Mouse (Mus musculus): ENCODE results near the gene Timm10. TPM values are rescaled to one million over a fixed set of nuclear protein-coding genes. Genes with fewer than 3 reads are reported as not detected.
A peak's percentile ranks its signal among the peaks of the same experiment; 100 is the strongest.

Timm10 gene
- polyA plus RNA-seq, 1 experiment from 2014 or later, result 33.3 TPM

DNA sequence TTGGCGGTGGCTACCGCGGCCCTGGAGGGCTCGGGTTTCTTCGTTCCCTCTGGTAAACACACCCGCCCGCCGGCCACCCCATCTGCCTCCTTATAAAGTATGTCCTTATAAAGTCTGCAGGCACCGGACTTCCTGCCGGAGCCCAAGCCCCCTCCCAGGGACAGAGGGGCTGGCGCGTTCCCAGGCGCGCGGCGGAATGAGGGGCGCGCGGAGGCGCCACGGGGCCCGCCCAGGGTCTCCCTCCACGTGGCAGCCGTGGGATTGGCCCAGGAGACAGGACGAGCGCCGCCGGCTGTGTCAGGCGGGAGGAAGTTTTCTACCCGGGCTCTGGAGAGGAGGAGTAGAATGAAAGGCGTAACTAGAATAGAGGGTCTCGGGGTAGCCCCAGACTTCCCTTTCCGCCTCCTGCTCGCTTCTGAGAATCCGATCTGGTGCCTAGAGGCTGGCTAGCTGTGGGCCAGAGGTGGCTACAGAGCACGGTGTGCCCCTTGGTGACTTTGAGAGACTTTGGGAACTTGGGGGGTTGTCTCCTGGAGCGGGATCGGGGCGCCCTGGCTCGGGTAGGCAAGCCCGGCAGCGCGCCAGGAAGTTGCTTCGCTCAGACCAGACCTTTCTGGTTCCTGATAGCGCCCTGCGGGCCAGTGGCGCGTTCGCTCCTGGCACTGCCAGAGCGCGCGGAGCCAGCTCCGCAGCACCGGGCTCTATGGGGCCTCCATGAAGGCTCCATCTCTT lies 13.4 kb downstream of the Timm10 start:
- WGBS (ENCODE audit: insufficient replicate concordance), result under 1% methylated on average over 54 of the region's 54 CpGs
- Histone ChIP-seq H3K4me3 (replicated peaks) (peak overlapping the region; percentile 70), H3K27me3 (peaks cover 6% of the 10 kb centered on the region; the same call in 1 of the 2 replicates), H3K36me3 (replicated peaks) (peaks cover 28% of the 10 kb centered on the region), H3K27ac (replicated peaks) (peak overlapping the region; percentile 94), H3K9me3 (replicated peaks) (no peaks in the 10 kb centered on the region), H3K4me2 (peak overlapping the region; percentile 79), H3K4me1 (replicated peaks) (peaks cover 52% of the 10 kb centered on the region), H3K9ac (peak overlapping the region; percentile 86)
- peak; percentile 44 for ATAC-seq (ENCODE audit: insufficient read depth)

DNA sequence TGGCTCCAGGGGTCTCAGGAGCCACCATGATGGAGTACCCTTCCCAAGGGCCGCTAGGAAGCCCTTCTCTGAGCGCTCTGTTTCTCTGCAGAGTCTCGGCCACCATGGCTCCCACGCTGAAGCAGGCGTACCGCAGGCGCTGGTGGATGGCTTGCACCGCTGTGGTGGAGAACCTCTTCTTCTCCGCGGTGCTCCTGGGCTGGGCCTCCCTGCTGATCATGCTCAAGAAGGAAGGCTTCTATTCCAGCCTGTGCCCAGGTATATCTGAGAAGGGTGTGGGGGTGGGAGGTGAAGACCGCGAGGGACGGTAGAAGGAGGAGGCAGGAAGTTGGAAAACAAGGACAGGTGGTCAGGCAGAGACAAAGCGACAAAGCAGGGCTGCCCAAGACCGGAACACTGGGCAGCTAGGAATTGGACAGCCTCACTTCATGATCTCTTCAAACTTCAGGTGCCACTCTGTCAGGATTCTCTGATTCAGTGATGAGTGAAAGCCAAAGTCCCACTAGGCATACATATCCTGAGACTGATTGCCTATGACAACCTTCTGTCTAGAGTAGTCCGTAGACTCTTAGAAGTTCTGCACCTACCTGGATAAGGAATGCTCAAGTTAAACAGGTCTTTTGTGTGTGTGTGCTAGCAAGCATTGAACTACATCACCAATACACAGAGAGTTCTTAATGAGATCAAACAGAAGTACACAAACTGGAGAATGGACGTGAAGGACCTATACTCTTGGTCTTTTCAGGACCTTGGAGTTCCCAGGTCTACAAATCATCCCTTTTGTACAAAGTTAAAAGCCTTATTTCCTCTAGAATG lies 14.2 kb downstream of the Timm10 start:
- Histone ChIP-seq H3K4me2 (peak overlapping the region; percentile 79), H3K36me3 (replicated peaks) (peaks cover 36% of the 10 kb centered on the region), H3K27me3 (peaks cover 6% of the 10 kb centered on the region; the same call in 1 of the 2 replicates), H3K4me3 (replicated peaks) (peak overlapping the region; percentile 70), H3K9ac (peak overlapping the region; percentile 86), H3K4me1 (replicated peaks) (peaks cover 60% of the 10 kb centered on the region), H3K27ac (replicated peaks) (peak overlapping the region; percentile 94), H3K9me3 (replicated peaks) (no peaks in the 10 kb centered on the region)
- WGBS (ENCODE audit: insufficient replicate concordance), result 2% methylated on average over 17 of the region's 17 CpGs
- peak; percentile 3; the same call in 1 of the 2 replicates for ATAC-seq (ENCODE audit: insufficient read depth)

DNA sequence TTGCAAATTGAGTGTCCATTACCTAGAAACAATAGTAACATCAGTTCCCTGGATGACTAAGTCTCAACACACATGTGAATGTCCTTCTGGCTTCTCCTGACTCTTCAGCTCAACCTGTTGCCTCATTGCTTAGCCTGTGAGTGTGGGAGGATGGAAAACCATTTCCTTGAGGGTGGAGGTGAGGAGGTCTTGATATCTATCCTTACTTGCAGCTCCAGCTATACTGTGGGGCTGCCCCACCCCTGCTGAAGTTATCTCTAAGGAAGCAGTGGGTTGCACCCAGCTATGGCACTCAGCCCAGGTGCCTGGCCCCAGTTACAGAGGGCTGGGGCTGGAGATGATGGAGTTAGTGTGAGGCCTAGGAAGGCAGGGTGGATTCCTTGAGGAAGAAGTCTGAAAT lies 15.1 kb downstream of the Timm10 start:
- Histone ChIP-seq H3K27ac (replicated peaks) (peak overlapping the region; percentile 94), H3K4me1 (replicated peaks) (peaks cover 63% of the 10 kb centered on the region), H3K9me3 (replicated peaks) (no peaks in the 10 kb centered on the region), H3K4me2 (peak overlapping the region; percentile 79), H3K4me3 (replicated peaks) (peak overlapping the region; percentile 70), H3K36me3 (replicated peaks) (peaks cover 46% of the 10 kb centered on the region), H3K27me3 (0 out of 2 replicates have a peak, but pooled peaks cover 6% of the 10 kb centered on the region), H3K9ac (peak overlapping the region; percentile 86)
- ATAC-seq (ENCODE audit: insufficient read depth), result peak; percentile 92

DNA sequence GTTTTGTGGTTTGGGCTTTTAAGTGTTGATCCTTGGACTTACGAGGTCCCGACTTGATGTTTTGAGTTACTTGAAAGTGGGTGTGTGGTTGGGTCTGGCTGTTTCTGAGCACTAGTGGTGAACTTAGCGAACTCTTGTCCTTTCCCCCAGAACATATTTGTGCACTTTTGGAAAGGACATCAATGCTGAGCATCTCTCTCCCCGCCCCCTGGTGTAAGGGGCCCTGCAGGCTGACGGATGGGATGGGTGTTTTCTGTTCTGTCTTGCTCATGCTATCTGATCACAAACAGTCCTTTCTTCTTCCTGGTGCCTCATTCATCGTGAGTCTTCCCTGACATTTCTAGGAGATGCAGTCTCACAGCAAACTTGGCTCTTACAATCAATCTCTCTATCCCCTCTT lies 16.9 kb downstream of the Timm10 start:
- Histone ChIP-seq H3K4me1 (replicated peaks) (peaks cover 63% of the 10 kb centered on the region), H3K36me3 (replicated peaks) (peaks cover 63% of the 10 kb centered on the region)

DNA sequence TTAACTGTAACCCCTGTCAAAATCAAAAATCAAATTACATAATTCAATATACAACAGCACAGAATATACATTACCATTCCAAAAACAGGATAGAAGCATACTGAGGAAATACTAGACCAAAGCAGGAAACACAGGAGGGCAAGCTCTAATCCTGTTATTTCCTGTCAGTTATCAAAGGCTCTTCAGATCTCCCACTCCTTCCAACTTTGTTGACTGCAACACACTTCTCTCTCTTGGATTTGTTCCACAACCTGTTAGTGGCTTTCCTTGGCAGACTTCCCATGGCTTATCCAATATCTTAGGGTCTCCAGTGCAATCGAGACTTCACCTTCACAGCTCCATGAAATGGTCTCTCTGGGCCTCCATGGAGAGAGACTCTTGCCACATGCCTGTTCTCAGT lies 18.4 kb downstream of the Timm10 start:
- Histone ChIP-seq H3K9ac (no peak overlapping the region), H3K4me3 (replicated peaks) (0 out of 2 replicates have a peak overlapping the region, but pooled peaks have one; percentile 10)

More for the DNA sequence above, 16.9 kb downstream of the Timm10 start:
- Histone ChIP-seq H3K27me3 (0 out of 2 replicates have a peak, but pooled peaks cover 1% of the 10 kb centered on the region), H3K9me3 (replicated peaks) (no peaks in the 10 kb centered on the region), H3K27ac (replicated peaks) (peak overlapping the region; percentile 94), H3K9ac (peak overlapping the region; percentile 73), H3K4me3 (replicated peaks) (peak overlapping the region; percentile 70), H3K4me2 (peak overlapping the region; percentile 79)
- ATAC-seq (ENCODE audit: insufficient read depth), result no peak
- 25% methylated on average over 6 of the region's 6 CpGs for WGBS (ENCODE audit: insufficient replicate concordance)

DNA sequence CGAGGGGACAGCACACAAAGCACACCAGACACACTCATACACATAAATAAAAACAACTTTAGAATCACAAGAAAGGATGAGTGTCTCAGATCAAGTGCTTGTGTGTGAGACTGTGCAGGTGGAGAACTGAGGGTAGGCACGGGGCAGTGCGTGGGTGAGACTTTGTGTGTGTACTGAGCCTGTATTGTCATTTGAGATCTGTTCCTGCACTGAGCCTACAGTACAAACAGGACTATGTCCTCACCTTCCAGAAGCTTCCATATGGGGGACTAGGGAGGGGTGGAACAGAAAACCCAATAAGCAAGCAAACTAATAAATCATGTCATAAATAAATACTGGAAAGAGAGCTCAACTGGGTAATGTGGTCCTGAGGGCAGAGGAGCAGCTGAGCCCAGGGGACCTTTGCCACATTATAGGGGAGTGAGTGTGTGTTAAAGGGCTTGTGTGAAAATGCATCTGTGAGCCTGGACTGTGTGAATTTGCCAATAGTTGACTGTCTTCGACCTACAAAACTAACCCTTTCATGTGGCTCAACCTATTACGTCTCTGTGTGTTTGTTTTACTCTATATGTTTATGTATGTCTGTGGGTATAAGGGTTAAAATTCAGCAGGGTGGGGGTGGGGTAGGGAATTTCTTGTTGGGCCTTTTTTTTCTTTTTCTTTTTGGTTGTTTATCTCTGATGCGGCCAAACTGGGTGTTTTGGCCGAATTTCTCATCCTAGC lies 23.8 kb downstream of the Timm10 start:
- H3K27me3 ChIP-seq, result no peaks in the 10 kb centered on the region
- H3K4me1 ChIP-seq (replicated peaks), result peaks cover 84% of the 10 kb centered on the region
- ATAC-seq (ENCODE audit: insufficient read depth), result peak; percentile 68
- no peak overlapping the region for H3K4me3 ChIP-seq (replicated peaks)
- 72% methylated on average over 7 of the region's 7 CpGs for WGBS (ENCODE audit: insufficient replicate concordance)
- peak overlapping the region; percentile 31; the same call in 1 of the 2 replicates for H3K4me2 ChIP-seq
- no peaks in the 10 kb centered on the region for H3K9me3 ChIP-seq (replicated peaks)
- peak overlapping the region; percentile 77 for H3K27ac ChIP-seq (replicated peaks)
- peaks cover 100% of the 10 kb centered on the region for H3K36me3 ChIP-seq (replicated peaks)
- no peak overlapping the region for H3K9ac ChIP-seq

More for the DNA sequence above, 18.4 kb downstream of the Timm10 start:
- Histone ChIP-seq H3K36me3 (replicated peaks) (peaks cover 79% of the 10 kb centered on the region), H3K27me3 (no peaks in the 10 kb centered on the region), H3K4me2 (peak overlapping the region; percentile 79), H3K9me3 (replicated peaks) (no peaks in the 10 kb centered on the region), H3K4me1 (replicated peaks) (peaks cover 73% of the 10 kb centered on the region), H3K27ac (replicated peaks) (peak overlapping the region; percentile 54)
- no peak for ATAC-seq (ENCODE audit: insufficient read depth)
- 61% methylated on average over 1 of the region's 1 CpGs for WGBS (ENCODE audit: insufficient replicate concordance)

DNA sequence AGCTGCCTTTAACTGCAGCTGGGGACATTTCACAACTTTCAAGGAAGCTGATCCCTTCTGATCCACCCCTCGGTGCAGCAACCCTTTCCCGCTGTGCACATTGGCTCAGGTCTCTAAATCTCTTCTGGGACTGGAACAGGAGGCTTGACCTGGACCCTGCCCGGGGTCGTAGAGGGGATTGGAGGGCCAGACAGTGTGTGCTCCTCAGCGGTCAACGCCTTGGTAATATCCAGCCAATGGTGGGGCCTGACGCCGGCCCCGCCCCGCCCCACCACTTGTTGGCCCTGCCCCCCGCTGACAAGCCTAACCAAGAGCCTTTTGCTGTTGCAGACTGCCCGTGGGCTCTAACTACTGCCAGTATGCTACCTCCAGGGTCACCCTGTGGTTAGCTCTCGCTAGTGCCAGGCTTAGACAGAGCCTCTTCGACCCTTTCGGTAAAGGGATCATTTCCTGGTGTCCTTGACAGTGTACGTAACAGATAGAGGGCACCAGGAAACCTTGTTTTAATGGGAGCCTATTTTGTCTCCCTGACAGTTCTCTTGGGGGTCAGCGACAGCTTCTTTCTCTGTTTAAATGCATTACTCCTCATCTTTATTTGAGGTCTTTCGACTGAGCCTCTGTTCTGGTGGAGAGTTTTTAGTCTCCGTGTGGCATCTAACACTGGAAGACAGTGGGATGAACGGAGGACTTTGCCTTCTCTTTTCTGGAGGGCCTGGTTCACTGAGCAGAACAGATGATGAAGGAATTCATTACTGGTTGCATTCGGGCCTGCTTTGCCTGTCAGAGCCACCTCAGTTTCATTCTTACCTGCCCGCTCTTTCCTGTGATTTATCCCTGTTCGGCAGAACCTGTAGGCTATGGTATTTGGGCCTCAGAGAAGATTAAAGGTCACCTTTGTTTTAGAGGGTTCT lies 24.6 kb downstream of the Timm10 start:
- peak overlapping the region; percentile 77 for H3K27ac ChIP-seq (replicated peaks)
- peak; percentile 78 for ATAC-seq (ENCODE audit: insufficient read depth)
- no peak overlapping the region for H3K4me3 ChIP-seq (replicated peaks)
- no peak overlapping the region for H3K9ac ChIP-seq
- peak overlapping the region; percentile 31; the same call in 1 of the 2 replicates for H3K4me2 ChIP-seq
- H3K27me3 ChIP-seq, result no peaks in the 10 kb centered on the region
- 70% methylated on average over 23 of the region's 23 CpGs for WGBS (ENCODE audit: insufficient replicate concordance)
- H3K4me1 ChIP-seq (replicated peaks), result peaks cover 81% of the 10 kb centered on the region
- peaks cover 100% of the 10 kb centered on the region for H3K36me3 ChIP-seq (replicated peaks)
- no peaks in the 10 kb centered on the region for H3K9me3 ChIP-seq (replicated peaks)

DNA sequence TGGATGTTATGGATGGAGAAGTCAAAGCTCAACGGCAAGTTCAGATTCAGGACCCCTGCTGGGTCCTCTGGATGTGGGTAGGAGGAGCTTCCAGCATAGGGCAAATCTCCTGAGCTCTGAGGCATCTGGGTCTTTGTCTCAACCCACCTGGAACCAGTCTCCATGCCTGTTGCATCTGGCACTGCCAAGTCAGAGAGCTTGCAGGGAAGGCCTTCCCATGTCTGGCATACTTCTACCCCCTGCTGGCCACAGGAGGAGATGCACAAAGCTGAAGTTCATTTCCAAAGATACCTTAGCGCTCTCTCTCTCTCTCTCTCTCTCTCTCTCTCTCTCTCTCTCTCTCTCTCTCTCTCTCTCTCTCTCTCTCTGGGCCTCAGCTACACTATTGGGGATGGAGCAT lies 28.9 kb downstream of the Timm10 start:
- peaks cover 100% of the 10 kb centered on the region for H3K36me3 ChIP-seq (replicated peaks)
- H3K9me3 ChIP-seq (replicated peaks), result no peaks in the 10 kb centered on the region
- no peak for ATAC-seq (ENCODE audit: insufficient read depth)
- no peak overlapping the region for H3K4me3 ChIP-seq (replicated peaks)
- no peak overlapping the region for H3K27ac ChIP-seq (replicated peaks)
- WGBS (ENCODE audit: insufficient replicate concordance), result 77% methylated on average over 2 of the region's 2 CpGs
- peaks cover 45% of the 10 kb centered on the region for H3K4me1 ChIP-seq (replicated peaks)
- H3K4me2 ChIP-seq, result no peak overlapping the region
- H3K9ac ChIP-seq, result no peak overlapping the region
- no peaks in the 10 kb centered on the region for H3K27me3 ChIP-seq

DNA sequence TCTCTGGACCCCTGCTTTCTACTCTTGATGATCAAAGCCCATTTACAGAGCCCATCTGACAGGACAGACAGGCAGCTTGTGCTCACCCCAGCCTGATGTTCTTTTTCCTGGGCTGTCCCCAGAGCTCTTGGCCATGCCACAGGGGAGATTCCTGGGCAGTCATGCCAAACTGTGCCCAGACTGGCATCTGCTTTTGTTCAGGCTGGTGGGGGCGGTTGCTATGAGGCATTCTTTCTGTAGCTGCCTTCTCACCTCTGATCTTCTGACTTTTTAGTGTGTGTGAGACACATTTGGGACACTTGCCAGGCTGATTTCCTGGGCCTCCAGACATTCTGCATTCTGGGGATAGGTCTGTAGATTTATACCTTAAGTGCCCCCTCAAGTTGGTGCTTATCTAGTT lies 31.8 kb downstream of the Timm10 start:
- Histone ChIP-seq H3K9ac (no peak overlapping the region), H3K9me3 (replicated peaks) (no peaks in the 10 kb centered on the region), H3K4me1 (replicated peaks) (peaks cover 22% of the 10 kb centered on the region), H3K4me3 (replicated peaks) (no peak overlapping the region), H3K4me2 (no peak overlapping the region), H3K27ac (replicated peaks) (no peak overlapping the region), H3K27me3 (no peaks in the 10 kb centered on the region), H3K36me3 (replicated peaks) (peaks cover 100% of the 10 kb centered on the region)
- WGBS (ENCODE audit: insufficient replicate concordance), result 93% methylated on average over 1 of the region's 1 CpGs
- ATAC-seq (ENCODE audit: insufficient read depth), result no peak

All from liver, embryonic 15.5 days (tissue).